In the genomic region with DNA sequence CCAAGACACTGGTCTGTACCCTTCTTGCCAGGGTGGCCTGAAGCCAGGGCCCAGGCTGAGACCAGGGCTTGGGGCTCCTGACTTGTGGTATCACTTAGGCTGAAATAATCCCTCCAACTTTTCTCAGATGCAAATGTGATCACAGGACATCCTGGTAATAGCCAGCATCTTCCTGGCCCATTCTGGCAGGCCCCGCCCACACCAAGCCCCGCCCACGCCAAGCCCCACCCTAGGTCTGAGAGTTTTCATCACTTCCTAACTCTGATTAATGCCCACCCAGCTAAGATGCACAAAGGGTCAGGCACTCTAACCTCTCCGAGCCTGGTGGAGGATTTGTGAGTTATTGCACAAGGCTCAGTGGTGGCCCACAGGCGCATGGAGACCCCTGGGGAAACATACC, we compare ENCODE assay signal across 16 mouse cellular contexts. TPM values are rescaled to one million over a fixed set of nuclear protein-coding genes. Genes with fewer than 3 reads are reported as not detected.
"Had no signal": no experiment of that assay in that cellular context is flagged by ENCODE, and none has a peak within 500 bp of the region (broad histone marks: within the 10 kb centered on the region; RNA-seq: fewer than 3 reads in every experiment).

No protein-coding gene starts in this region.

- H3K4me3 ChIP-seq: limb, embryonic 13.5 days; liver, embryonic 13.5 days; midbrain, embryonic 12.5 days; neural tube, embryonic 13.5 days; stomach, embryonic 15.5 days had no signal

- DNase-seq: kidney, adult 18-20 months; kidney, postnatal 10 days; layer of hippocampus, adult 9-11 months; layer of hippocampus, postnatal 36 days; liver, embryonic 13.5 days; lung, adult 18-20 months; retina, postnatal 1 day; right cerebral cortex, postnatal 14 days had no signal

- H3K9me3 ChIP-seq: limb, embryonic 13.5 days; liver, embryonic 13.5 days; midbrain, embryonic 12.5 days; neural tube, embryonic 13.5 days; stomach, embryonic 15.5 days had no signal

- H3K27me3 ChIP-seq: limb, embryonic 13.5 days; midbrain, embryonic 12.5 days; neural tube, embryonic 13.5 days; stomach, embryonic 15.5 days had no signal

- H3K9ac ChIP-seq: liver, embryonic 13.5 days; midbrain, embryonic 12.5 days; neural tube, embryonic 13.5 days; stomach, embryonic 15.5 days had no signal

- H3K4me2 ChIP-seq: limb, embryonic 13.5 days; liver, embryonic 13.5 days; midbrain, embryonic 12.5 days; neural tube, embryonic 13.5 days; stomach, embryonic 15.5 days had no signal

- H3K36me3 ChIP-seq: neural tube, embryonic 13.5 days; stomach, embryonic 15.5 days had no signal

- H3K27ac ChIP-seq: limb, embryonic 13.5 days; midbrain, embryonic 12.5 days; stomach, embryonic 15.5 days had no signal

- ATAC-seq: midbrain, embryonic 16.5 days had no signal

RNA-seq across cellular contexts. Expression of a gene that starts 2.1 kb away (rescaled TPM):
- polyA plus RNA-seq: kidney, embryonic 14.5 days; limb, embryonic 13.5 days; liver, embryonic 13.5 days; lung, embryonic 16.5 days; midbrain, embryonic 12.5 days; midbrain, embryonic 16.5 days; neural tube, embryonic 13.5 days; stomach, embryonic 15.5 days; testis, adult 2 months had no signal
